Mouse (Mus musculus): Measurements from ENCODE around the gene Olfr1201.

GRCm38 (mm10) chr2:88743379-88743778 is 49.5 kb upstream of the Olfr1201 start:
- TF ChIP-seq POLR2A (IDR thresholded peaks at IDR 0.05; ENCODE audit: control insufficient read depth in 1 of 2, insufficient read depth in 1 of 2, low read depth in 1 of 2, low read length in 2 of 2, poor library complexity in 1 of 2) (no peak), CTCF (IDR thresholded peaks at IDR 0.05 in 2 of 3, conservative IDR thresholded peaks at IDR 0.05 in 1 of 3; ENCODE audit: control insufficient read depth in 1 of 3, insufficient read depth in 1 of 3, low read depth in 2 of 3, low read length in 3 of 3, poor library complexity in 1 of 3, severe bottlenecking in 1 of 3) (no peak), EP300 (IDR thresholded peaks at IDR 0.05; ENCODE audit: low read depth in 1 of 2, low read length in 2 of 2) (no peak), ZC3H11A (IDR thresholded peaks at IDR 0.05; ENCODE audit: low read depth, low read length) (no peak), MAZ (IDR thresholded peaks at IDR 0.05; ENCODE audit: low read depth, low read length) (no peak), MAFK (IDR thresholded peaks at IDR 0.05; ENCODE audit: borderline replicate concordance, low read depth, low read length) (no peak), TAL1 (IDR thresholded peaks at IDR 0.05; ENCODE audit: low read length) (no peak), TCF12 (IDR thresholded peaks at IDR 0.05; ENCODE audit: low read depth, low read length) (no peak), GATA1 (IDR thresholded peaks at IDR 0.05; ENCODE audit: low read depth, low read length) (no peak), RCOR1 (IDR thresholded peaks at IDR 0.05; ENCODE audit: low read depth, low read length) (no peak), ZKSCAN1 (IDR thresholded peaks at IDR 0.05; ENCODE audit: low read depth, low read length) (no peak), MEF2A (IDR thresholded peaks at IDR 0.05; ENCODE audit: extremely low read depth, insufficient replicate concordance, low read depth, low read length, poor library complexity, severe bottlenecking) (no peak)

All from MEL (cell line).